Mouse (Mus musculus) limb, embryonic 14.5 days (tissue): ENCODE results near the gene Slc12a3. TPM values are rescaled to one million over a fixed set of nuclear protein-coding genes. Genes with fewer than 3 reads are reported as not detected.
"Not testable (repeated sequence)": the region's sequence is repeated elsewhere in the genome, so short reads cannot be mapped to it uniquely, and the experiment has no call there.

Experiments
- ATAC-seq: fragments of 200-750 bp; cut with Nextera tagmentation; 2 replicates; pipeline ENCODE4 v1.8.0; 2017; ENCODE audit warnings: low read depth, moderate number of reproducible peaks, moderate TSS enrichment; ENCODE audit not compliant: low FRiP score
- DNase-seq: peaks from one replicate; pipeline ENCODE4 v3.0.0-alpha.2; 2015; ENCODE audit warnings: low spot score
- H3K27ac ChIP-seq: fragments of 300-500 bp; sonication (generic); replicated peaks from 2 replicates; pipeline ENCODE4 v1.5.1; 2014; ENCODE audit warnings: low read depth, mild to moderate bottlenecking, low read length, moderate library complexity, mixed read lengths
- H3K27me3 ChIP-seq: fragments of 300-500 bp; sonication (generic); 2 replicates; pipeline ENCODE4 v1.6.1; 2014; ENCODE audit warnings: low read length, mixed read lengths; ENCODE audit not compliant: control insufficient read depth, insufficient read depth
- H3K36me3 ChIP-seq: fragments of 300-500 bp; sonication (generic); 2 replicates; pipeline ENCODE4 v1.6.1; 2014; ENCODE audit warnings: mild to moderate bottlenecking, low read length, moderate library complexity, mixed read lengths; ENCODE audit not compliant: control insufficient read depth, insufficient read depth
- H3K4me1 ChIP-seq: fragments of 300-500 bp; sonication (generic); 2 replicates; pipeline ENCODE4 v1.6.1; 2014; ENCODE audit warnings: antibody characterized with exemption, low read length, mixed read lengths; ENCODE audit not compliant: control insufficient read depth, insufficient read depth
- H3K4me2 ChIP-seq: fragments of 300-500 bp; sonication (generic); replicated peaks from 2 replicates; pipeline ENCODE4 v1.6.1; 2014; ENCODE audit warnings: low read depth, mild to moderate bottlenecking, low read length, moderate library complexity; ENCODE audit not compliant: severe bottlenecking
- H3K4me3 ChIP-seq: fragments of 300-500 bp; sonication (generic); replicated peaks from 2 replicates; pipeline ENCODE4 v1.5.1; 2014; ENCODE audit warnings: low read length
- H3K9ac ChIP-seq: fragments of 300-500 bp; sonication (generic); 2 replicates; pipeline ENCODE4 v1.6.1; 2014; ENCODE audit warnings: mild to moderate bottlenecking, low read depth, low read length, moderate library complexity; ENCODE audit not compliant: severe bottlenecking
- H3K9me3 ChIP-seq: fragments of 300-500 bp; sonication (generic); 2 replicates; pipeline ENCODE4 v1.6.1; 2016; ENCODE audit warnings: low read length; ENCODE audit not compliant: control insufficient read depth
- POLR2A ChIP-seq: fragments of 200-500 bp; IDR thresholded peaks from 2 replicates; pipeline ENCODE4 v1.8.0; 2012; ENCODE audit warnings: inconsistent platforms, mild to moderate bottlenecking, moderate library complexity, borderline replicate concordance; ENCODE audit not compliant: insufficient read depth, insufficient read length; ENCODE audit errors: extremely low read depth
- WGBS: fragments of 180-500 bp; shearing (Covaris S2); extraction: QIAGEN DNeasy Blood & Tissue Kit; methylation state at CpG from one replicate; pipeline ENCODE4 v1.1.7; 2014; 5-methylcytosine and 5-hydroxymethylcytosine counted together
- polyA plus RNA-seq, 2 experiments: library from polyadenylated mRNA; depleted of rRNA in 1 of 2; stranded (reverse) in 1 of 2; unstranded in 1 of 2; fragments of >200 nt; fragmentation: Nextera tagmentation in 1 of 2; extraction: Ambion mirVana in 1 of 2; gene quantifications; 2 replicates each; pipeline versions ENCODE4 v1.2.1 to v1.2.3; 2012 to 2014

The Slc12a3 gene
- polyA plus RNA-seq, 2 experiments, result 0.08 TPM; not detected in 1

- H3K4me3 ChIP-seq, result no peak overlapping the region
- ATAC-seq (no peak), DNase-seq (no peak)
- 92% methylated on average over 3 of the region's 3 CpGs for WGBS
- H3K9ac ChIP-seq, result no peak overlapping the region
- no peaks in the 10 kb centered on the region for H3K9me3 ChIP-seq
- peaks cover 23% of the 10 kb centered on the region for H3K36me3 ChIP-seq
- no peaks in the 10 kb centered on the region for H3K4me1 ChIP-seq
- H3K27ac ChIP-seq, result no peak overlapping the region
- H3K27me3 ChIP-seq, result no peaks in the 10 kb centered on the region
- no peak for TF ChIP-seq POLR2A
- no peak overlapping the region for H3K4me2 ChIP-seq
Measured at GRCm38 (mm10) chr8:94399361-94399953, 70.5 kb downstream of the Slc12a3 start.

- DNase-seq, H3K27ac ChIP-seq, H3K9me3 ChIP-seq, H3K9ac ChIP-seq, H3K4me3 ChIP-seq, ATAC-seq, H3K4me1 ChIP-seq, H3K27me3 ChIP-seq, H3K4me2 ChIP-seq: not testable (repeated sequence)
- H3K36me3 ChIP-seq, result peaks cover 18% of the 10 kb centered on the region
- WGBS, result 77% methylated on average over 2 of the region's 2 CpGs
Measured at GRCm38 (mm10) chr8:94399957-94400356, 71.0 kb downstream of the Slc12a3 start.

GRCm38 (mm10) chr8:94408443-94409080, 79.6 kb downstream of the Slc12a3 start:
- Histone ChIP-seq H3K27ac (no peak overlapping the region), H3K9ac (no peak overlapping the region), H3K4me3 (no peak overlapping the region), H3K4me2 (no peak overlapping the region), H3K9me3 (no peaks in the 10 kb centered on the region), H3K27me3 (no peaks in the 10 kb centered on the region), H3K36me3 (no peaks in the 10 kb centered on the region), H3K4me1 (no peaks in the 10 kb centered on the region)
- ATAC-seq (no peak), DNase-seq (no peak)
- no peak for TF ChIP-seq POLR2A
- 62% methylated on average over 8 of the region's 8 CpGs for WGBS

GRCm38 (mm10) chr8:94409523-94409922, 80.5 kb downstream of the Slc12a3 start:
- Histone ChIP-seq H3K9me3 (no peaks in the 10 kb centered on the region), H3K4me2 (no peak overlapping the region), H3K27me3 (no peaks in the 10 kb centered on the region), H3K4me1 (no peaks in the 10 kb centered on the region), H3K27ac (no peak overlapping the region), H3K9ac (no peak overlapping the region), H3K36me3 (no peaks in the 10 kb centered on the region), H3K4me3 (no peak overlapping the region)
- no peak for DNase-seq
- ATAC-seq, result no peak
- 91% methylated on average over 7 of the region's 7 CpGs for WGBS
- no peak for TF ChIP-seq POLR2A

- DNase-seq, result no peak
- Histone ChIP-seq H3K27me3 (no peaks in the 10 kb centered on the region), H3K36me3 (no peaks in the 10 kb centered on the region), H3K9me3 (no peaks in the 10 kb centered on the region), H3K27ac (no peak overlapping the region), H3K4me2 (no peak overlapping the region), H3K4me1 (no peaks in the 10 kb centered on the region), H3K4me3 (no peak overlapping the region), H3K9ac (no peak overlapping the region)
- 84% methylated on average over 6 of the region's 6 CpGs for WGBS
- TF ChIP-seq POLR2A, result no peak
- ATAC-seq, result no peak
Measured at GRCm38 (mm10) chr8:94412518-94412917, 83.5 kb downstream of the Slc12a3 start.
